Mouse (Mus musculus) activated CD4-positive, CD25-positive, alpha-beta regulatory T cell, adult 9 weeks (primary cell): ENCODE results near the gene Abcg1. TPM values are rescaled to one million over a fixed set of nuclear protein-coding genes. Genes with fewer than 3 reads are reported as not detected.

Experiments used
- polyA plus RNA-seq: library from polyadenylated mRNA; unstranded; fragments of 100-300 nt; shearing (Covaris generic); gene quantifications from one replicate; pipeline ENCODE4 v1.2.1, GENCODE M21; 2017

Gene Abcg1
- 65.7 TPM for polyA plus RNA-seq

DNA sequence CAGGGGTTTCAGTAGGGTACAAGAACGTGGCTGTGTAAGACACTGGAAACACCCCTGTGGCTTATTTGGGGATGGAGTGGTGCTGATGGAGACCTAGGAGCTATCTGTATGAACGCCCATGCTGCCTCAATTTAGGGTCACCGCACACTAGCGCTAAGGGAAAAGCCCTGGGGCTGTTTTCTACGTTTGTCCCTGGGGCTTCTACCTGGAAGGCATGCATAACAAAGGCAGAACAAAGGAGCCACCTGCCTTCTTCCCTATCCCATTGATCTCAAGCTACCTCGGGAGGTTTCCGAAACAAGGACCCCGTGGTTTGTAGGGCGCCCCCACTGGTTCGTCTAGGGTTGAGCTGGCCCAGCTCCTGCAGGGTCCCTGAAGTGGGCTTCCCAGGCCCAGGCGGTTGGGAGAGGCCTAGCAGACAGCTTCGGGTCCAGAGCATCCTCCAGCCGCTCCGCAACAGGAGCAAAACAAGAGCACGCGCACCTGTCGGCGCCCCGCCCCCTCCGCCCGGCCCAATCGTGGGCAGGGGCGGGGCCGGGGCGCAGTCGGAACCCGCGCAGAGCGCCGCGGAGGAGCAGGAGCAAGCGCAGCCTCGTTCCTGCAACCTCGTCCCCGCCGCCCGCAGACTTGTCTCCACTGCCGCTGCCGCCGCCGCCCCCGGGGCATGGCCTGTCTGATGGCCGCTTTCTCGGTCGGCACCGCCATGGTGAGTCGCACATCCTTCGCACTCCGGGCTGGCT is at the start of gene Abcg1:
TSS of gene Abcg1 (plus strand) at position 525 of the 740 bp plus-strand sequence.

DNA sequence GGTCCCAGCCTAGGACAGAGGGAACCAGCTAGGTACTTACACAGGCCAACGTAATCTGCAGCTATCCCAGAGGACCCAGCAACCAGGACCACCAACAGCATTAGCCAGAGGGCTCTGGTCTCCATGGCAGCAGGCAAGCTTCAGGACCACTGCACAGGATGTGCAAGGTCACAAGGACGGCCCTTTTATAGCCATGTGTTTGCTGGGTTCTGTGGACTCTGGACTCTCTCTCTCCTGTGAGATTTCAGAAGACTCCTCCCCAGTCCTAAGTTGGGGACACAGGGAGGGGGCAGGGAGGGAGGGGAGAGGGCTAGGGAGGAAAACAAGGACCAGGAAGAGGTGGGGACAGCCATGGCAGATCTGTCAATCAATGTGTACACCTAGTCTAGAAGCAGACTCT is 72.0 kb downstream of the Abcg1 start, which contains the start of gene Tff3:
TSS of gene Tff3 (minus strand) at position 195 of the 400 bp plus-strand sequence.

DNA sequence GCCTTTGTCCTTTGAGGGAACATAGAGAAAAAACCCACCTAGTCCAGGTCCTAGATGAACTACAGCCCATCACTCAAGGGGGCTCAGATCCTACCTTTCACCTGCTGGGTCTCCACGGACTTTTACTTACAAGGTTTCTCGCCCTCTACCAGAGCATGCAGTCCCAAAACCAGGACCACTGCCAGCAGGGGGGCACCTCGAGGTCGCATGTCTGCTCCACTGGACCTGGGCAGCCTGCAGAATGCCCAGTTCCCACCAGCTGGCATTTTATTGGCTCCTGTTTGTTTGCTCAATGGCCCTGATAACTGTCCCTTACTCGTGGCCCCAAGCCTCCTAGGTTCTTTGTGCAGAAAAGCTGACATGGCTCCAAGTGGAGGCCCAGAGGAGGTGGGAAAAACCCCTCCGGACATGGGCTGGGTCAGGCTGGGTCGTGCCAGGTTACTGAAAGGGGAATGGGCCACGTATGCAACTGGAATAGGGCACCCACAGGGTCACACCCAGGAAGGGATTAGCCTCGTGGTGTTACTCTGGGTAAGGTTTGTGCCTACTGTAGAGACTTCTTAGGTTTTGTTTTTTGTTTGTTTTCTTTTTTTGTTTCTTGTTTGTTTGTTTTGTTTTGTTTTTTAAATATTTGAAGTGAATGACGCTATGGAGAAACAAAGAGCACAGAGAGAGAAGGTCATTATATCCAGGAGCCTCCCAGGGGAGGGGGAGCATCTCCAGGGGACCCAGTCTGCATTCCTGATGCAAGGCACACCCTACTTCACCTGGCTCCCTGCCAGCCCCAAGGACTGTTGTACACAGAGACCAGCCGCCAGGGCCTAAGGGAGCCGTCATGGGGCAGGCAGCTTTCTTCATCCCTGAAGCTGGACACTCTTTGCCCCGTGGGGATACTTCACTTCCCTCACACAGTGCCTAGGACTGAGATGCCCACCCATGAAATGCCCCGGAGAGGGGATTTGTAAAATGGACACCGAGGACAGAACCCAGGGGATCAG is 86.9 kb downstream of the Abcg1 start, which contains the start of gene Tff2:
TSS of gene Tff2 (minus strand) at position 243 of the 998 bp plus-strand sequence.

DNA sequence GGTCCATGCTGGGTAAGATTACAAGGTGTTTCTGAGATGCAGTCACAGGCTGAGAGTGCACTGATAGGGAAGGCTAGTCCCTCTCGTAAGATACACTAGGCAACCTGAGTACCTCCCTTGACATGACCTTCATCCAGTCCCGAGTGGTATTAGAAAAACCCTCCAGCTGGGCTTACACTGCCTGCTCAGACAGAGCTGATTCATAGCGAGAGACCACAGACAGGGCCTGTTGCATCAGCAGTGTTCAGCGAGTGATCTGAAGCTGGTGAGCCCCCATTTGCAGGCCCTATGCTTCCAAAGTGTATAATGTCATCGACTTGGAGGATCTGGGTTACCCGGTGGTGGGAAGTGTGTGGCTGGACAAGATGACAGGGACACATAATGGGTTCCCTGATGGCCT is 107.7 kb downstream of the Abcg1 start, which contains the start of gene Tff1:
TSS of gene Tff1 (minus strand) at position 151 of the 400 bp plus-strand sequence.

Other genes starting within 250 kb of the Abcg1 start
- not detected for gene Glp1r, start 155.9 kb upstream of the Abcg1 start, polyA plus RNA-seq
- gene Umodl1, start 103.0 kb upstream of the Abcg1 start, polyA plus RNA-seq: not detected
- gene Tff3, start 72.0 kb downstream of the Abcg1 start, polyA plus RNA-seq: not detected
- not detected for gene Tff2, start 86.6 kb downstream of the Abcg1 start, polyA plus RNA-seq
- not detected for gene Tff1, start 107.6 kb downstream of the Abcg1 start, polyA plus RNA-seq
- gene Tmprss3, start 141.3 kb downstream of the Abcg1 start, polyA plus RNA-seq: 1.1 TPM
- gene Ubash3a, start 150.2 kb downstream of the Abcg1 start, polyA plus RNA-seq: 297 TPM
- gene Rsph1, start 219.7 kb downstream of the Abcg1 start, polyA plus RNA-seq: 1.9 TPM
- 48.6 TPM for gene Slc37a1, start 229.1 kb downstream of the Abcg1 start, polyA plus RNA-seq